Mouse (Mus musculus): ENCODE measurements around the gene Xxylt1.

DNA sequence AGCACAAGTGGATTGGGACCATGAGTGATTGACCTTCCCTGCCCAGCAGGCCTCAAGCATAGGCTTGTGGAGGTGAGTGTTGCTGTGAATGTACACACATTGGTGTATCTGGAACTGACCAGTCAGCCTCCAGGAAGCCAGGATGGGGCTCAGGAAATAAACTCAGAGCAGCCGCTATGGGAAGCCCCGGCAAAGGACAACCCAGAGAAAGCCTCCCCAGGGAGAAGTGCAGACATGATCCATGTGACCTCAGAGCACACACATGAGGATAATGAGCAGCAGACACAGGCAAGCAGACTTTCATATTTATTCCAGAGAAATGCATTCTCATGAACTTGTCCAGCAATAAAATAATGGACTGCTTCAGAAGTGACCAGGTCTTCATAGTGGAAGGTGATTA, 86.4 kb downstream of the Xxylt1 start:
- TF ChIP-seq POLR2A (IDR thresholded peaks at IDR 0.05; ENCODE audit: borderline replicate concordance, control insufficient read depth, low read depth, low read length) (no peak), CTCF (IDR thresholded peaks at IDR 0.05; ENCODE audit: control insufficient read depth, insufficient read depth, low read length) (no peak)
